Mouse (Mus musculus) spleen, adult 2 months (tissue): ENCODE measurements around the gene Camk1d. TPM values are rescaled to one million over a fixed set of nuclear protein-coding genes. Genes with fewer than 3 reads are reported as not detected.

Experiments used
- DNase-seq, 2 experiments: peaks; one replicate each; pipeline versions ENCODE4 v3.0.0 to v3.0.0-alpha.2; 2012 to 2021; ENCODE audit warnings: low spot score in 2 of 2, low read depth in 1 of 2
- H3K27ac ChIP-seq: fragments of 200-500 bp; 2 replicates; pipeline ENCODE4 v1.5.1; 2012; ENCODE audit warnings: low read length, inconsistent platforms; ENCODE audit not compliant: insufficient read depth
- H3K27me3 ChIP-seq: fragments of 200-500 bp; 2 replicates; pipeline ENCODE4 v1.6.1; 2012; ENCODE audit warnings: mild to moderate bottlenecking, moderate library complexity, low read length, inconsistent platforms; ENCODE audit not compliant: control insufficient read depth, insufficient read depth
- H3K36me3 ChIP-seq: fragments of 200-500 bp; 2 replicates; pipeline ENCODE4 v1.6.1; 2012; ENCODE audit warnings: mild to moderate bottlenecking, low read length, inconsistent platforms; ENCODE audit not compliant: control insufficient read depth, insufficient read depth
- H3K4me1 ChIP-seq: fragments of 200-500 bp; 2 replicates; pipeline ENCODE4 v1.6.1; 2011; ENCODE audit warnings: inconsistent platforms; ENCODE audit not compliant: control insufficient read depth, insufficient read depth, insufficient read length
- H3K4me3 ChIP-seq: fragments of 200-500 bp; 2 replicates; pipeline ENCODE4 v1.5.1; 2011; ENCODE audit warnings: mild to moderate bottlenecking, inconsistent platforms; ENCODE audit not compliant: insufficient read depth, insufficient read length; ENCODE audit errors: extremely low read depth
- CTCF ChIP-seq: fragments of 200-500 bp; IDR thresholded peaks from 2 replicates; pipeline ENCODE4 v1.5.1; 2011; ENCODE audit warnings: mild to moderate bottlenecking, inconsistent platforms; ENCODE audit not compliant: insufficient read depth, insufficient read length, insufficient replicate concordance; ENCODE audit errors: extremely low read depth
- POLR2A ChIP-seq: fragments of 200-500 bp; IDR thresholded peaks from 2 replicates; pipeline ENCODE4 v1.6.1; 2011; ENCODE audit warnings: low read depth, low read length, inconsistent platforms
- WGBS: fragments of 180-500 bp; shearing (Covaris S2); methylation state at CpG from one replicate; pipeline ENCODE4 v1.1.7; 2018; 5-methylcytosine and 5-hydroxymethylcytosine counted together
- polyA plus RNA-seq: library from polyadenylated mRNA; depleted of rRNA; stranded (reverse); fragments of >200 nt; gene quantifications from 2 replicates; pipeline ENCODE4 v1.2.3, GENCODE M21; 2012

The Camk1d gene
- polyA plus RNA-seq, 1 experiment: 5.8 TPM

- 94% methylated on average over 5 of the region's 5 CpGs for WGBS
- H3K4me3 ChIP-seq: no peak overlapping the region
- H3K36me3 ChIP-seq: no peaks in the 10 kb centered on the region
- H3K27me3 ChIP-seq: no peaks in the 10 kb centered on the region
- H3K4me1 ChIP-seq: peaks cover 3% of the 10 kb centered on the region; the same call in 1 of the 2 replicates
- no peak overlapping the region for H3K27ac ChIP-seq
- TF ChIP-seq POLR2A (no peak), CTCF (no peak)
- no peak for DNase-seq
Measured at GRCm38 (mm10) chr2:5598533-5598932, 115.8 kb downstream of the Camk1d start.

- Histone ChIP-seq H3K27me3 (no peaks in the 10 kb centered on the region), H3K4me1 (peaks cover 9% of the 10 kb centered on the region; the same call in 1 of the 2 replicates), H3K27ac (no peak overlapping the region), H3K36me3 (no peaks in the 10 kb centered on the region), H3K4me3 (no peak overlapping the region)
- TF ChIP-seq CTCF (no peak), POLR2A (no peak)
- peak in 1 of 2 experiments; percentile 12 for DNase-seq
- WGBS: 18% methylated on average over 12 of the region's 12 CpGs
Measured at GRCm38 (mm10) chr2:5596882-5597281, 117.4 kb downstream of the Camk1d start.

GRCm38 (mm10) chr2:5595356-5596191 is 118.7 kb downstream of the Camk1d start:
- Histone ChIP-seq H3K36me3 (no peaks in the 10 kb centered on the region), H3K4me1 (peaks cover 13% of the 10 kb centered on the region; the same call in 1 of the 2 replicates), H3K27ac (no peak overlapping the region), H3K4me3 (no peak overlapping the region), H3K27me3 (no peaks in the 10 kb centered on the region)
- WGBS: 89% methylated on average over 8 of the region's 8 CpGs
- TF ChIP-seq CTCF: no peak
- TF ChIP-seq POLR2A: no peak
- no peak for DNase-seq

GRCm38 (mm10) chr2:5592461-5593136 is 121.7 kb downstream of the Camk1d start:
- H3K36me3 ChIP-seq: no peaks in the 10 kb centered on the region

GRCm38 (mm10) chr2:5590074-5590473 is 124.2 kb downstream of the Camk1d start:
- H3K27me3 ChIP-seq: no peaks in the 10 kb centered on the region
- no peaks in the 10 kb centered on the region for H3K36me3 ChIP-seq
- peaks cover 10% of the 10 kb centered on the region; the same call in 1 of the 2 replicates for H3K4me1 ChIP-seq
- no peak for TF ChIP-seq CTCF
- TF ChIP-seq POLR2A: no peak
- DNase-seq: no peak
- no peak overlapping the region for H3K4me3 ChIP-seq
- 75% methylated on average over 5 of the region's 5 CpGs for WGBS
- no peak overlapping the region for H3K27ac ChIP-seq

More at GRCm38 (mm10) chr2:5592461-5593136, 121.7 kb downstream of the Camk1d start:
- H3K27me3 ChIP-seq: no peaks in the 10 kb centered on the region
- no peak for DNase-seq
- peaks cover 13% of the 10 kb centered on the region; the same call in 1 of the 2 replicates for H3K4me1 ChIP-seq
- H3K4me3 ChIP-seq: no peak overlapping the region
- TF ChIP-seq CTCF: no peak
- no peak for TF ChIP-seq POLR2A
- WGBS: 39% methylated on average over 6 of the region's 6 CpGs
- no peak overlapping the region for H3K27ac ChIP-seq

GRCm38 (mm10) chr2:5589163-5589562 is 125.2 kb downstream of the Camk1d start:
- WGBS: 84% methylated on average over 5 of the region's 5 CpGs
- Histone ChIP-seq H3K4me3 (no peak overlapping the region), H3K36me3 (no peaks in the 10 kb centered on the region), H3K27me3 (no peaks in the 10 kb centered on the region), H3K4me1 (peaks cover 10% of the 10 kb centered on the region; the same call in 1 of the 2 replicates), H3K27ac (no peak overlapping the region)
- DNase-seq: no peak
- TF ChIP-seq CTCF (no peak), POLR2A (no peak)
